In genomic region chr19:7108114-7108905, GRCm38 (mm10) we compare ENCODE assay signal across 7 mouse cellular contexts. TPM values are rescaled to one million over a fixed set of nuclear protein-coding genes. Genes with fewer than 3 reads are reported as not detected.
DNase-seq lines count a peak whose midpoint lies in the region; ATAC-seq and TF ChIP-seq lines count a peak whose summit lies in the region.

No protein-coding gene starts in this region.

- H3K4me1 ChIP-seq in kidney, embryonic 15.5 days: peaks cover 86% of the 10 kb centered on the region
- H3K4me1 ChIP-seq in ES-Bruce4 (ENCODE audit: control insufficient read depth, insufficient read depth, low read length): no peaks in the 10 kb centered on the region

- TF ChIP-seq CTCF in ES-Bruce4 (IDR thresholded peaks at IDR 0.05; ENCODE audit: low read depth, low read length): peak; percentile 61

- no peak for TF ChIP-seq POLR2A in ES-Bruce4 (IDR thresholded peaks at IDR 0.05; ENCODE audit: insufficient read depth, low read length)

- no peak for ATAC-seq in kidney, embryonic 15.5 days (replicated peaks; ENCODE audit: low FRiP score)

- H3K27me3 ChIP-seq in kidney, embryonic 15.5 days: peaks cover 49% of the 10 kb centered on the region
- H3K27me3 ChIP-seq in ES-Bruce4 (ENCODE audit: control insufficient read depth, insufficient read depth, low read length, poor library complexity, severe bottlenecking): no peaks in the 10 kb centered on the region

- no peak for TF ChIP-seq EP300 in ES-Bruce4 (IDR thresholded peaks at IDR 0.05; ENCODE audit: insufficient read depth, low read depth, low read length)

- no peaks in the 10 kb centered on the region for H3K36me3 ChIP-seq in kidney, embryonic 15.5 days
- no peaks in the 10 kb centered on the region for H3K36me3 ChIP-seq in ES-Bruce4 (ENCODE audit: control insufficient read depth, insufficient read depth, low read length, poor library complexity, severe bottlenecking)

- H3K9ac ChIP-seq in kidney, embryonic 15.5 days: no peak overlapping the region
- no peak overlapping the region for H3K9ac ChIP-seq in ES-Bruce4 (ENCODE audit: low read depth, poor library complexity, severe bottlenecking)

- WGBS in kidney, embryonic 15.5 days: 62% methylated on average over 6 of the region's 6 CpGs
- WGBS in large intestine, adult 2 months: 29% methylated on average over 6 of the region's 6 CpGs

- no peak overlapping the region for H3K4me3 ChIP-seq in kidney, embryonic 15.5 days (replicated peaks)
- H3K4me3 ChIP-seq in ES-Bruce4 (ENCODE audit: low read depth, low read length): no peak overlapping the region

- H3K4me2 ChIP-seq in kidney, embryonic 15.5 days: no peak overlapping the region

- peak; percentile 75 for DNase-seq in kidney, adult 11 months
- peak; percentile 76 for DNase-seq in adrenal gland, postnatal 10 days
- peak; percentile 40 for DNase-seq in large intestine, adult 2 months (ENCODE audit: low read depth, low spot score)
- DNase-seq in right cerebral cortex, postnatal 25 days: no peak
- no peak for DNase-seq in gastrocnemius, adult 8-10 months (ENCODE audit: low spot score in 2 of 2)

- H3K27ac ChIP-seq in kidney, embryonic 15.5 days: no peak overlapping the region
- no peak overlapping the region for H3K27ac ChIP-seq in ES-Bruce4 (ENCODE audit: insufficient read depth, low read length)

- no peaks in the 10 kb centered on the region for H3K9me3 ChIP-seq in kidney, embryonic 15.5 days (replicated peaks)
- H3K9me3 ChIP-seq in ES-Bruce4 (replicated peaks; ENCODE audit: control insufficient read depth, insufficient read depth, low read length, poor library complexity, severe bottlenecking): no peaks in the 10 kb centered on the region

RNA-seq across cellular contexts. Expression of gene Flrt1, which starts 2.8 kb away (rescaled TPM):
- 4.4 and 5.0 TPM in 2 replicates for polyA plus RNA-seq in kidney, embryonic 15.5 days (2015; fragmentation: Nextera tagmentation; extraction: Ambion mirVana)
- 0.51 and 0.82 TPM in 2 replicates for polyA plus RNA-seq in ES-Bruce4 (2011; ENCODE audit: insufficient read depth, insufficient read length, low read depth, missing spikeins)
- 1 to 10 TPM; 1.1 to 2.0 TPM for total RNA-seq in adrenal gland, postnatal 10 days (2021)
- polyA plus RNA-seq in large intestine, adult 2 months (2012; rRNA removed): 0.14 TPM in 2 replicates
- 1 to 10 TPM in 3 of 4 experiments, under 1 TPM in 1; 0.83 to 2.9 (median 1.7) TPM for total RNA-seq in gastrocnemius, adult 8-10 months (2022)

RNA-seq across cellular contexts. Expression of gene Macrod1, which starts 51.7 kb away (rescaled TPM):
- polyA plus RNA-seq in kidney, embryonic 15.5 days (2015; fragmentation: Nextera tagmentation; extraction: Ambion mirVana): 13.9 and 14.8 TPM in 2 replicates
- polyA plus RNA-seq in ES-Bruce4 (2011; ENCODE audit: insufficient read depth, insufficient read length, low read depth, missing spikeins): 6.7 and 7.6 TPM in 2 replicates
- 100 to 1,000 TPM; 134 to 155 TPM for total RNA-seq in adrenal gland, postnatal 10 days (2021)
- polyA plus RNA-seq in large intestine, adult 2 months (2012; rRNA removed): 19.2 and 22.4 TPM in 2 replicates
- total RNA-seq in gastrocnemius, adult 8-10 months (2022): 100 to 1,000 TPM; 279 to 336 (median 292) TPM

Comparison
In these comparisons a context has a peak if more than half of its experiments do, and no peak if none do; other contexts are left out.
1. DNase-seq: peak in kidney, adult 11 months (single experiment), adrenal gland, postnatal 10 days (single experiment) and large intestine, adult 2 months (single experiment); none in right cerebral cortex, postnatal 25 days (single experiment) and gastrocnemius, adult 8-10 months (0 of 2).